In the genomic region with DNA sequence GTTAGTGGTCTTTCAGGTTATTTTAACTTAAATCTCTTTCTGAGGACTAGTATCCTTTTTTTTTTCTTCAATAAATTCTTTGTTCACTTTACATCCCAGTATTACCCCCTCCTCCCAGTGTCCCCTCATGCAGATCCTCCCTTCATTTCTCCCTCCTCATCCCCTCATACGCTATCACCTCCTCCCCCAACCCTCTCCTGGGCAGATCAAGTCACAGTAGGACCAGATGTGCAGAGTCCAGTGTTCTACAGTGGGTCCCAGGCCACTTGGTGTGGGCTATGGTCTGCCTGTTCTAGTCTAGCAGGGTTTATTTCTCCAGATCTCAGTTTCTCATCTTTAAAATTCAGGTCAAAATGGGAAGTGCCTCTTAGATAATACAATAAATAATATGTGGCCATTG, we compare ENCODE assay signal across 32 mouse cellular contexts.
"Had no signal": no experiment of that assay in that cellular context is flagged by ENCODE, and none has a peak within 500 bp of the region (broad histone marks: within the 10 kb centered on the region; RNA-seq: fewer than 3 reads in every experiment).

No protein-coding gene starts in this region.

- H3K4me3 ChIP-seq: limb, embryonic 10.5 days; limb, embryonic 12.5 days; limb, embryonic 13.5 days; limb, embryonic 15.5 days; liver, embryonic 12.5 days; liver, embryonic 13.5 days; liver, embryonic 15.5 days; lung, embryonic 15.5 days; megakaryocyte, embryonic 14.5 days; midbrain, embryonic 10.5 days; midbrain, embryonic 12.5 days; midbrain, embryonic 13.5 days; midbrain, embryonic 15.5 days; myocyte; neural tube, embryonic 12.5 days had no signal

- H3K9me3 ChIP-seq: limb, embryonic 10.5 days; limb, embryonic 12.5 days; limb, embryonic 13.5 days; limb, embryonic 15.5 days; liver, embryonic 12.5 days; liver, embryonic 13.5 days; liver, embryonic 15.5 days; lung, embryonic 15.5 days; megakaryocyte, embryonic 14.5 days; midbrain, embryonic 10.5 days; midbrain, embryonic 12.5 days; midbrain, embryonic 13.5 days; midbrain, embryonic 15.5 days; neural tube, embryonic 12.5 days had no signal

- H3K4me2 ChIP-seq: limb, embryonic 12.5 days; limb, embryonic 13.5 days; limb, embryonic 15.5 days; liver, embryonic 11.5 days; liver, embryonic 12.5 days; liver, embryonic 13.5 days; liver, embryonic 15.5 days; lung, embryonic 14.5 days; lung, embryonic 15.5 days; midbrain, embryonic 11.5 days; midbrain, embryonic 12.5 days; midbrain, embryonic 13.5 days; midbrain, embryonic 15.5 days; neural tube, embryonic 12.5 days had no signal

- H3K27me3 ChIP-seq: limb, embryonic 12.5 days; limb, embryonic 13.5 days; limb, embryonic 15.5 days; liver, embryonic 12.5 days; liver, embryonic 13.5 days; liver, embryonic 15.5 days; lung, embryonic 15.5 days; megakaryocyte, embryonic 14.5 days; midbrain, embryonic 12.5 days; midbrain, embryonic 13.5 days; midbrain, embryonic 15.5 days; neural tube, embryonic 12.5 days had no signal

- H3K9ac ChIP-seq: limb, embryonic 12.5 days; limb, embryonic 13.5 days; limb, embryonic 15.5 days; liver, embryonic 12.5 days; liver, embryonic 13.5 days; liver, embryonic 14.5 days; liver, embryonic 15.5 days; liver, postnatal 0 days; lung, embryonic 14.5 days; lung, embryonic 15.5 days; midbrain, embryonic 12.5 days; midbrain, embryonic 13.5 days; midbrain, embryonic 15.5 days; neural tube, embryonic 12.5 days had no signal

- H3K27ac ChIP-seq: limb, embryonic 10.5 days; limb, embryonic 12.5 days; limb, embryonic 13.5 days; limb, embryonic 15.5 days; liver, embryonic 12.5 days; liver, embryonic 13.5 days; liver, embryonic 14.5 days; liver, embryonic 15.5 days; lung, embryonic 15.5 days; macrophage; midbrain, embryonic 10.5 days; midbrain, embryonic 12.5 days; midbrain, embryonic 13.5 days; neural tube, embryonic 12.5 days had no signal

- ATAC-seq: liver, embryonic 12.5 days; liver, postnatal 0 days; lung, postnatal 0 days; midbrain, embryonic 13.5 days; midbrain, embryonic 15.5 days; midbrain, embryonic 16.5 days had no signal

- H3K4me1 ChIP-seq: limb, embryonic 13.5 days; limb, embryonic 15.5 days; liver, embryonic 12.5 days had no signal

- DNase-seq: left cerebral cortex, postnatal 4 days; liver; liver, embryonic 13.5 days; liver, postnatal 0 days; lung, adult 18-20 months; lung, adult 2 months; lung, embryonic 14.5 days; lung, postnatal 10 days; lung, postnatal 14 days; lung, postnatal 36 days; lung, postnatal 4 days; midbrain, embryonic 14.5 days had no signal

- H3K36me3 ChIP-seq: limb, embryonic 10.5 days; limb, embryonic 12.5 days; limb, embryonic 13.5 days; limb, embryonic 15.5 days; liver, embryonic 12.5 days; liver, embryonic 13.5 days; liver, embryonic 15.5 days; lung, embryonic 15.5 days; midbrain, embryonic 10.5 days; midbrain, embryonic 12.5 days; midbrain, embryonic 13.5 days; midbrain, embryonic 15.5 days; neural tube, embryonic 12.5 days had no signal
